Mouse (Mus musculus) liver, embryonic 16.5 days (tissue): Measurements from ENCODE around the gene Plcb3. TPM values are rescaled to one million over a fixed set of nuclear protein-coding genes. Genes with fewer than 3 reads are reported as not detected.
"Not testable (repeated sequence)": the region's sequence is repeated elsewhere in the genome, so short reads cannot be mapped to it uniquely, and the experiment has no call there.

ENCODE experiments used
- ATAC-seq: fragments of 200-750 bp; cut with Nextera tagmentation; 2 replicates; pipeline ENCODE4 v1.8.0; 2017; ENCODE audit warnings: low read depth, mild to moderate bottlenecking, moderate number of reproducible peaks, moderate library complexity
- H3K27ac ChIP-seq: fragments of 300-500 bp; sonication (generic); 2 replicates; pipeline ENCODE4 v1.5.1; 2014; ENCODE audit warnings: mild to moderate bottlenecking, low read length
- H3K27me3 ChIP-seq: fragments of 300-500 bp; sonication (generic); 2 replicates; pipeline ENCODE4 v1.6.1; 2014; ENCODE audit warnings: low read depth, low read length, mixed read lengths; ENCODE audit not compliant: control insufficient read depth, insufficient read depth
- H3K36me3 ChIP-seq: fragments of 300-500 bp; sonication (generic); 2 replicates; pipeline ENCODE4 v1.6.1; 2014; ENCODE audit warnings: mild to moderate bottlenecking; ENCODE audit not compliant: control insufficient read depth, insufficient read depth
- H3K4me1 ChIP-seq: fragments of 300-500 bp; sonication (generic); 2 replicates; pipeline ENCODE4 v1.6.1; 2014; ENCODE audit warnings: low read depth, low read length, mixed read lengths; ENCODE audit not compliant: control insufficient read depth
- H3K4me2 ChIP-seq: fragments of 300-500 bp; sonication (generic); 2 replicates; pipeline ENCODE4 v1.6.1; 2014; ENCODE audit warnings: low read depth, low read length, mixed read lengths
- H3K4me3 ChIP-seq: fragments of 300-500 bp; sonication (generic); 2 replicates; pipeline ENCODE4 v1.5.1; 2014; ENCODE audit warnings: low read depth, mild to moderate bottlenecking, low read length
- H3K9ac ChIP-seq: fragments of 300-500 bp; sonication (generic); 2 replicates; pipeline ENCODE4 v1.6.1; 2014; ENCODE audit warnings: low read depth, low read length
- H3K9me3 ChIP-seq: fragments of 300-500 bp; sonication (generic); replicated peaks from 2 replicates; pipeline ENCODE4 v1.6.1; 2016; ENCODE audit warnings: low read length; ENCODE audit not compliant: control insufficient read depth
- WGBS: fragments of 180-500 bp; shearing (Covaris S2); extraction: QIAGEN DNeasy Blood & Tissue Kit; methylation state at CpG from one replicate; pipeline ENCODE4 v1.1.7; 2014; ENCODE audit not compliant: insufficient replicate concordance; 5-methylcytosine and 5-hydroxymethylcytosine counted together
- polyA plus RNA-seq: library from polyadenylated mRNA; unstranded; fragments of >200 nt; fragmentation: Nextera tagmentation; extraction: Ambion mirVana; gene quantifications from 2 replicates; pipeline ENCODE4 v1.2.1, GENCODE M21; 2015

Gene Plcb3
- polyA plus RNA-seq, 1 experiment from 2014 or later, result 6.6 TPM

DNA sequence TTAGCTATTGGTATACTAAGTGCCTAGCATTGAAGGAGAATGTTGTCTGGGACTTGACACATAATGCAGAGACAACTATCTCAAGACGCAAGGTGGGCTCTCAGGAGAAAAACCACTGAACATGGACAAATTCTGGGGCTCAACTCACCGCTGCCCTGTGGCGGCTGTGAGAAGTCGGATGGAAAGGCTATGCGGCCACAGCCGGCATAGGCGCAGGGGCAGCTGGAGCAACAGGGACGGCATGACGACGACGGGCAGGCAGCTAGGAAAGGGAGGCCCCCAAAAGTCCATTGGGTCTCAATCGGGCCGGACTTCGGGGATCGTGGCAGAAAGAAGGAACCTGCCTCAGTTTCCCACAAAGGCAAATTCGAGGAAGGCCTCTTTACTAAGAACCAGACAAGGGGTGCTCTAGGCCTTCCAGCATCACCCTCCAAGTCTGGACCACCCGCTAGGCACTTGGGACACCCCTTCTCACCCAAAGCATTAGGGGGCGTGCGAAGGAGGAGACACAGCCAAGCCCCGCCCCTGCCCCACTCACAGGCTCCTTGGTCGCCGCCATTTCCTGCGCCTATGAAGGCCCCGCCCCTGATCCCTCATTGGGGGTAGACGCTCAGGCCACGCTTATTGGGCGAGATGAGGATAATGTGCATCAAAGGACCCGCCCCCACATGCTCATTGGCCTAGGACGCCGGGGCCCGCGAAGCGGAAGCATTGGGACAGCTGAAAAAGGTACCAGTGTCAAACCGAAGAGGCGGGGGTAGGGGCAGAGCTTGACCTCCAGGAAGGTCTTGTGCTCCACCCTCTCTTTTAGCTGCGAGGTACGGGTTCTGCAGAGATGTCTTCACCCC lies 16.0 kb upstream of the Plcb3 start, which contains the start of gene Dnajc4:
Gene Dnajc4, minus strand, starts transcription at position 562 of the 848 bp plus-strand sequence.
- no peaks in the 10 kb centered on the region for H3K27me3 ChIP-seq
- peak within 1 kb of the TSS; percentile 99 for H3K4me2 ChIP-seq
- peaks cover 45% of the 10 kb centered on the region for H3K4me1 ChIP-seq
- peak; percentile 95 for ATAC-seq
- H3K9me3 ChIP-seq, result no peaks in the 10 kb centered on the region
- peak within 1 kb of the TSS; percentile 77 for H3K9ac ChIP-seq
- no peaks in the 10 kb centered on the region for H3K36me3 ChIP-seq
- H3K4me3 ChIP-seq, result peak within 1 kb of the TSS; percentile 76
- WGBS, result 2% methylated on average over 37 of the region's 37 CpGs
- peak within 1 kb of the TSS; percentile 67 for H3K27ac ChIP-seq

DNA sequence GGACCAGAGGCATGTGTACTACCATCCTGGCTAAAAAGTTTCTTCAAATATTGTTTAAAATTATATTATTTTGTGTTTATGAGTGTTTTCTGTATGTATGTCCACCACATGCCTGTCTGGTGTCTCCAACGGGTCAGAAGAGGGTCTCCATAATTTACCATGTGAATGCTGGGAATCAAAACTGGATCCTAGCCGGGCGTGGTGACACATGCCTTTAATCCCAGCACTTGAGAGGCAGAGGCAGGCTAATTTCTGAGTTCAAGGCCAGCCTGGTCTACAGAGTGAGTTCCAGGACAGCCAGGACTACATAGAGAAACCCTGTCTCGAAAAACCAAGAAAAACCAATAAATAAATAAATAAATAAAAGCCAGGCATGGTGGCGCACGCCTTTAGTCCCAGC lies 14.9 kb upstream of the Plcb3 start:
- H3K4me1 ChIP-seq, result peaks cover 47% of the 10 kb centered on the region
- ATAC-seq, H3K27me3 ChIP-seq, H3K4me2 ChIP-seq, H3K9me3 ChIP-seq, H3K9ac ChIP-seq, H3K4me3 ChIP-seq, H3K27ac ChIP-seq, H3K36me3 ChIP-seq: not testable (repeated sequence)
- WGBS, result 76% methylated on average over 6 of the region's 6 CpGs

DNA sequence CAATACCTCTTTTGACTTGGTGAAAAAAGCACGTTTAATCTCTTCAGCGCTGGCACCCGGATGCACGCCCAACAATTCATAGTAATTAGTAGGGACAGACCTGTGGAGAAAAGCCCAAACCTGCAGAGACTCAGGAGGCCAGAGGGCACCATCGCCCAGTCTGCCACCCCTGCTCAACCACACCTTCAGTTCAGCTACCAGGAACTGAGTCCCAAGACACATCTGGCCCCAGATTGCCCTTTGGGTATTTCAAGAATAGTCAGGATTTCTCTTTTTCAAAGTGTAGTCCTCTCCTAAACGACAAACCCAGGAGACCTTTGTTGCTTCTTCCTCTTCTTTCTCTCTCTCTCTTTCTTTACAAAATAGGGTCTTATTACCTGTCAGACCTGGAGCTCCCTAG lies 14.4 kb upstream of the Plcb3 start:
- H3K27ac ChIP-seq, result no peak overlapping the region
- peaks cover 51% of the 10 kb centered on the region for H3K4me1 ChIP-seq
- no peak overlapping the region for H3K4me2 ChIP-seq
- H3K9me3 ChIP-seq, result no peaks in the 10 kb centered on the region
- no peak overlapping the region for H3K4me3 ChIP-seq
- no peak overlapping the region for H3K9ac ChIP-seq
- no peaks in the 10 kb centered on the region for H3K27me3 ChIP-seq
- WGBS, result 71% methylated on average over 6 of the region's 6 CpGs
- H3K36me3 ChIP-seq, result no peaks in the 10 kb centered on the region
- no peak for ATAC-seq

- no peak overlapping the region for H3K4me3 ChIP-seq
- no peak for ATAC-seq
- H3K27ac ChIP-seq, result no peak overlapping the region
- no peak overlapping the region for H3K9ac ChIP-seq
- no peaks in the 10 kb centered on the region for H3K27me3 ChIP-seq
- peaks cover 4% of the 10 kb centered on the region; the same call in 1 of the 2 replicates for H3K36me3 ChIP-seq
- H3K9me3 ChIP-seq, result no peaks in the 10 kb centered on the region
- no peak overlapping the region for H3K4me2 ChIP-seq
- H3K4me1 ChIP-seq, result peaks cover 51% of the 10 kb centered on the region
- 89% methylated on average over 8 of the region's 8 CpGs for WGBS
These were observed 13.0 kb upstream of the Plcb3 start for GRCm38 (mm10) chr19:6989251-6989650.

GRCm38 (mm10) chr19:6987904-6988285 lies 11.6 kb upstream of the Plcb3 start:
- Histone ChIP-seq H3K27ac (peak overlapping the region; percentile 84; the same call in 1 of the 2 replicates), H3K4me3 (peak overlapping the region; percentile 76), H3K4me2 (peak overlapping the region; percentile 99), H3K9ac (peak overlapping the region; percentile 79), H3K36me3 (peaks cover 4% of the 10 kb centered on the region; the same call in 1 of the 2 replicates), H3K9me3 (no peaks in the 10 kb centered on the region), H3K27me3 (no peaks in the 10 kb centered on the region), H3K4me1 (peaks cover 44% of the 10 kb centered on the region)
- 12% methylated on average over 8 of the region's 8 CpGs for WGBS
- ATAC-seq, result no peak

DNA sequence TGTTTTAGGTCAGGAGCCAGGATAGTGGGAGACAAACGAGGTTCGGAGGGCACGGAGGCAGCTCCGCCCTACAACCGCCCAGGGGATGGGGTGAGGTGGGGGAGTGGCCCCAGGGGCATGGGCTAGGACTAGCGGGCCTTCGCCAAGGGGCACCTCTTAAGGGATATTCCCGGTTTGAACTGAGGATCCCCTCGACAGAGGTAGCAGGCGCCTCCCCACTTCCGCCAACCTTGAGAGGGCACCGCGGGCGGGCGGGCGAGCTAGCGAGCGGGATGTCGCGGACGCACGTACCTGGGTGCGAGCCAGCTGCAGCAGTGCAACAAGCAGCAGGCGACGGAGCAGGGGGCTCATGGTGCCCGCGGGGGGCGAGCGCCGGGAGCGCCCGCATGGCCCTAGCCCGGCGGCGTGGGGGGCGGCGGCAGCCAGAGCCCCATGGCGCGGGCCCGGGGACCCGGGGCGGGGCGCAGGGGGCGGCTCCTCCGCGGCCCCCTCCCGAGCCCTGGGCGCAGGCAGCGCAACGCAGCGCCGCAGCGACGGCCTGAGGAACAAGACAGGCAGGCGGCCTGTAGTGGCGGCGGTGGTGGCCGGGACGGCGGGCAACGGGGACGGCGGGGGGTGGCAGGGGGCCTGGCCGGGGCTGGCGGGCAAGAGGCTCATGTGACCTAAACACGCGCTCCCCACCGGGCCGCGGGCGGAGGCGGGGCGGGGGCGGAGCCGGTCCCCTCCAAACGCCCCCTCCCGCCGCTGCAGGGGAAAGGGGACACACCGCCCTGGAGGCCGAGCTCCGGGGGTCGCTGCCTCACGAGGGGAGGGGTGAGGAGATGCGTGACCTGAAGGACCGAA lies 11.0 kb upstream of the Plcb3 start, which contains the start of gene Vegfb:
Gene Vegfb, minus strand, starts transcription at position 591 of the 843 bp plus-strand sequence.
- WGBS, result under 1% methylated on average over 84 of the region's 85 CpGs
- Histone ChIP-seq H3K4me1 (peaks cover 41% of the 10 kb centered on the region), H3K9me3 (no peaks in the 10 kb centered on the region), H3K4me3 (peak within 1 kb of the TSS; percentile 76), H3K27me3 (no peaks in the 10 kb centered on the region), H3K4me2 (peak within 1 kb of the TSS; percentile 99), H3K36me3 (peaks cover 4% of the 10 kb centered on the region), H3K27ac (peak within 1 kb of the TSS; percentile 84), H3K9ac (peak within 1 kb of the TSS; percentile 79)
- peak; percentile 75 for ATAC-seq

DNA sequence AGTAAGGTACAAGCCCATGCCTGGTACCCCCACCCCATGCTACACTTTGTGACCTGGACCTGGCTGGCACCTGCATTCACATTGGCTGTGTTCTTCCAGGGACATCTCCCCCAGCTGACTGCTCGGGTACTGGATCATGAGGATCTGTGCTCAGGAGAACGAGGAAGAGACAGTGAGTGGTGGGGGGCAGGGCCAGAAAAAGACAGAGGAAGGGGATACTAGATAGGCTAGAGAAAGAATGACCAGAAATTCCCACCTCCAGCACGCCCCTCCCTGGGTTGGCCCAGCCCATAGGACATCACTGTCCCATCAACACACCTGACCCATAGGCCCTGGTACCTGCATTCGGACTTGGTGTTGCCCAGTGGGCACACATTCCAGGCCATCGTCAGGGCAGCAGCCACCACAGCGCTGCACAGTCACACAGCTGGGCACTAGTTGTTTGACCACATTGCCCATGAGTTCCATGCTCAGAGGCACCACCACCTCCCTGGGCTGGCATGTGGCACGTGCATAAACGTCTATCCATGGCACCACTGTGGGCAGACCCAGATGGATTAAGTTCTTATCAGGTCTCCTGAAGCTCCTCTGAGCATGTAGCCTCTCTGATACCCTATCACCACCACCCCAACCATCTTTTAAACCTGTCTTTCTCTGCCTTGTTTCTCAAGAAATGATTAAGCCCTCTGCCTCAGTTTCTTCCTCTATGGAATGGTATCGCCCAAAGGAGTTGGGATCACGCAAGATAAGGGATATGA lies 9.9 kb upstream of the Plcb3 start:
- peak; percentile 66 for ATAC-seq
- Histone ChIP-seq H3K4me1 (peaks cover 39% of the 10 kb centered on the region), H3K9ac (peak overlapping the region; percentile 79), H3K4me2 (peak overlapping the region; percentile 99), H3K36me3 (peaks cover 4% of the 10 kb centered on the region), H3K27me3 (no peaks in the 10 kb centered on the region), H3K27ac (peak overlapping the region; percentile 84), H3K9me3 (no peaks in the 10 kb centered on the region), H3K4me3 (peak overlapping the region; percentile 76)
- WGBS, result 45% methylated on average over 10 of the region's 10 CpGs

DNA sequence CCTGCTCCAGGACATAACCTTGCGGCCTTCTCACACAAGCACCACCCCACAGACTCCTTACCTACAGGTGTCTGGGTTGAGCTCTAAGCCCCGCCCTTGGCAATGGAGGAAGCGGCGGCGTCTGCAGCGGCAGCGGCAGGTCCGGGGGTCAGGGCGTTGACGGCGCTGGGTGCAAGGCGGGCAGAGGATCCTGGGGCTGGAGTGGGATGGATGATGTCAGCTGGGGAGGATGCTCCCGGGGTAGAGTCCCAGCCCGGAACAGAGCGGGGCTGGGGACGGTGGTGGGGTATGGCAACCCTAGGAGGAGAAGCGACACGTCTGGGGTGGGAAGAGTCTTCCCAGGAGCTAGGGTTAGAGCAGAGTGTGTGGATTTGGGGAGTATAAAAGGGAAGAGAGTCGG lies 9.0 kb upstream of the Plcb3 start:
- Histone ChIP-seq H3K4me2 (no peak overlapping the region), H3K4me3 (no peak overlapping the region), H3K4me1 (peaks cover 41% of the 10 kb centered on the region), H3K27ac (no peak overlapping the region), H3K36me3 (peaks cover 4% of the 10 kb centered on the region), H3K9me3 (no peaks in the 10 kb centered on the region), H3K9ac (no peak overlapping the region), H3K27me3 (no peaks in the 10 kb centered on the region)
- ATAC-seq, result no peak
- WGBS, result 87% methylated on average over 19 of the region's 19 CpGs
